Mouse (Mus musculus) midbrain, embryonic 16.5 days (tissue): ENCODE measurements around the gene Kazald1. TPM values are rescaled to one million over a fixed set of nuclear protein-coding genes. Genes with fewer than 3 reads are reported as not detected.
"Not testable (repeated sequence)": the region's sequence is repeated elsewhere in the genome, so short reads cannot be mapped to it uniquely, and the experiment has no call there.

Experiments used
- ATAC-seq: fragments of 200-750 bp; cut with Nextera tagmentation; 2 replicates; pipeline ENCODE4 v1.8.0; 2017; ENCODE audit warnings: moderate TSS enrichment
- H3K27ac ChIP-seq: fragments of 300-500 bp; sonication (generic); 2 replicates; pipeline ENCODE4 v1.5.1; 2014; ENCODE audit warnings: mild to moderate bottlenecking, low read length, mixed read lengths
- H3K27me3 ChIP-seq: fragments of 300-500 bp; sonication (generic); 2 replicates; pipeline ENCODE4 v1.6.1; 2014; ENCODE audit warnings: low read depth, low read length, mixed read lengths; ENCODE audit not compliant: control insufficient read depth, insufficient read depth
- H3K36me3 ChIP-seq: fragments of 300-500 bp; sonication (generic); 2 replicates; pipeline ENCODE4 v1.6.1; 2014; ENCODE audit warnings: mild to moderate bottlenecking, low read length, moderate library complexity, mixed read lengths; ENCODE audit not compliant: control insufficient read depth, insufficient read depth
- H3K4me1 ChIP-seq: fragments of 300-500 bp; sonication (generic); 2 replicates; pipeline ENCODE4 v1.6.1; 2014; ENCODE audit warnings: mild to moderate bottlenecking, low read length, mixed read lengths; ENCODE audit not compliant: control insufficient read depth, insufficient read depth
- H3K4me2 ChIP-seq: fragments of 300-500 bp; sonication (generic); 2 replicates; pipeline ENCODE4 v1.6.1; 2014; ENCODE audit warnings: mild to moderate bottlenecking, low read length, mixed read lengths
- H3K4me3 ChIP-seq: fragments of 300-500 bp; sonication (generic); 2 replicates; pipeline ENCODE4 v1.5.1; 2014; ENCODE audit warnings: low read depth, mild to moderate bottlenecking, low read length, moderate library complexity, mixed read lengths
- H3K9ac ChIP-seq: fragments of 300-500 bp; sonication (generic); 2 replicates; pipeline ENCODE4 v1.6.1; 2014; ENCODE audit warnings: low read depth, low read length, mixed read lengths
- H3K9me3 ChIP-seq: fragments of 300-500 bp; sonication (generic); replicated peaks from 2 replicates; pipeline ENCODE4 v1.6.1; 2014; ENCODE audit warnings: mild to moderate bottlenecking, low read length, mixed read lengths; ENCODE audit not compliant: control insufficient read depth, poor library complexity, severe bottlenecking
- WGBS: fragments of 180-500 bp; shearing (Covaris S2); extraction: QIAGEN DNeasy Blood & Tissue Kit; methylation state at CpG from one replicate; pipeline ENCODE4 v1.1.7; 2014; 5-methylcytosine and 5-hydroxymethylcytosine counted together
- polyA plus RNA-seq: library from polyadenylated mRNA; unstranded; fragments of >200 nt; fragmentation: Nextera tagmentation; extraction: Ambion mirVana; gene quantifications from 2 replicates; pipeline ENCODE4 v1.2.1, GENCODE M21; 2015

Gene Kazald1
- polyA plus RNA-seq, 1 experiment from 2014 or later = 1.9 TPM

- Histone ChIP-seq H3K27ac (no peak overlapping the region), H3K9ac (no peak overlapping the region), H3K4me3 (no peak overlapping the region), H3K27me3 (no peaks in the 10 kb centered on the region), H3K36me3 (0 out of 2 replicates have a peak, but pooled peaks cover 3% of the 10 kb centered on the region), H3K4me2 (no peak overlapping the region), H3K4me1 (0 out of 2 replicates have a peak, but pooled peaks cover 2% of the 10 kb centered on the region), H3K9me3 (no peaks in the 10 kb centered on the region)
- ATAC-seq = no peak
- 23% methylated on average over 4 of the region's 4 CpGs for WGBS
These were observed 43.3 kb upstream of the Kazald1 start for GRCm38 (mm10) chr19:45031780-45032179.

GRCm38 (mm10) chr19:45032570-45033332 lies 42.3 kb upstream of the Kazald1 start:
- H3K4me3 ChIP-seq = no peak overlapping the region
- no peaks in the 10 kb centered on the region for H3K9me3 ChIP-seq
- H3K9ac ChIP-seq = no peak overlapping the region
- ATAC-seq = no peak
- H3K27me3 ChIP-seq = no peaks in the 10 kb centered on the region
- H3K4me2 ChIP-seq = no peak overlapping the region
- H3K36me3 ChIP-seq = 0 out of 2 replicates have a peak, but pooled peaks cover 1% of the 10 kb centered on the region
- 0 out of 2 replicates have a peak, but pooled peaks cover 2% of the 10 kb centered on the region for H3K4me1 ChIP-seq
- 49% methylated on average over 17 of the region's 17 CpGs for WGBS
- no peak overlapping the region for H3K27ac ChIP-seq

GRCm38 (mm10) chr19:45036867-45037266 lies 38.2 kb upstream of the Kazald1 start:
- Histone ChIP-seq H3K9me3 (no peaks in the 10 kb centered on the region), H3K4me2 (no peak overlapping the region), H3K36me3 (no peaks in the 10 kb centered on the region), H3K4me1 (0 out of 2 replicates have a peak, but pooled peaks cover 2% of the 10 kb centered on the region), H3K4me3 (no peak overlapping the region), H3K27me3 (no peaks in the 10 kb centered on the region), H3K9ac (no peak overlapping the region), H3K27ac (no peak overlapping the region)
- WGBS = 29% methylated on average over 16 of the region's 16 CpGs
- no peak for ATAC-seq

GRCm38 (mm10) chr19:45038198-45038597 lies 36.8 kb upstream of the Kazald1 start:
- H3K4me2 ChIP-seq, ATAC-seq, H3K9me3 ChIP-seq, H3K4me1 ChIP-seq, H3K27me3 ChIP-seq, H3K9ac ChIP-seq, H3K36me3 ChIP-seq, H3K4me3 ChIP-seq, H3K27ac ChIP-seq: not testable (repeated sequence)
- WGBS = 93% methylated on average over 7 of the region's 7 CpGs

GRCm38 (mm10) chr19:45040214-45040613 lies 34.8 kb upstream of the Kazald1 start:
- no peaks in the 10 kb centered on the region for H3K4me1 ChIP-seq
- 59% methylated on average over 13 of the region's 13 CpGs for WGBS
- no peaks in the 10 kb centered on the region for H3K36me3 ChIP-seq
- no peaks in the 10 kb centered on the region for H3K9me3 ChIP-seq
- H3K9ac ChIP-seq = peak overlapping the region; percentile 38; the same call in 1 of the 2 replicates
- H3K4me3 ChIP-seq = no peak overlapping the region
- H3K4me2 ChIP-seq = no peak overlapping the region
- ATAC-seq = no peak
- H3K27me3 ChIP-seq = peaks cover 1% of the 10 kb centered on the region; the same call in 1 of the 2 replicates
- no peak overlapping the region for H3K27ac ChIP-seq

- H3K4me2 ChIP-seq = no peak overlapping the region
- H3K27me3 ChIP-seq = peaks cover 5% of the 10 kb centered on the region; the same call in 1 of the 2 replicates
- ATAC-seq = no peak
- no peaks in the 10 kb centered on the region for H3K9me3 ChIP-seq
- H3K27ac ChIP-seq = no peak overlapping the region
- H3K4me1 ChIP-seq = peaks cover 18% of the 10 kb centered on the region
- H3K9ac ChIP-seq = no peak overlapping the region
- 62% methylated on average over 11 of the region's 11 CpGs for WGBS
- H3K36me3 ChIP-seq = no peaks in the 10 kb centered on the region
- H3K4me3 ChIP-seq = no peak overlapping the region
These were observed 30.6 kb upstream of the Kazald1 start for GRCm38 (mm10) chr19:45044389-45044927.

GRCm38 (mm10) chr19:45045236-45045635 lies 29.8 kb upstream of the Kazald1 start:
- Histone ChIP-seq H3K27me3 (peaks cover 5% of the 10 kb centered on the region; the same call in 1 of the 2 replicates), H3K4me1 (peaks cover 25% of the 10 kb centered on the region), H3K9me3 (no peaks in the 10 kb centered on the region), H3K36me3 (no peaks in the 10 kb centered on the region), H3K4me3 (no peak overlapping the region), H3K27ac (no peak overlapping the region), H3K4me2 (peak overlapping the region; percentile 19; the same call in 1 of the 2 replicates), H3K9ac (no peak overlapping the region)
- ATAC-seq = no peak
- 55% methylated on average over 15 of the region's 15 CpGs for WGBS

GRCm38 (mm10) chr19:45045651-45046050 lies 29.4 kb upstream of the Kazald1 start, which contains the start of gene Pdzd7:
Gene Pdzd7, minus strand, starts transcription at chr19:45045717.
- Histone ChIP-seq H3K4me1 (peaks cover 25% of the 10 kb centered on the region), H3K27me3 (peaks cover 5% of the 10 kb centered on the region; the same call in 1 of the 2 replicates), H3K27ac (peak within 1 kb of the TSS; percentile 92), H3K4me3 (peak within 1 kb of the TSS; percentile 59), H3K9me3 (no peaks in the 10 kb centered on the region), H3K9ac (peak within 1 kb of the TSS; percentile 72), H3K36me3 (peaks cover 1% of the 10 kb centered on the region; the same call in 1 of the 2 replicates), H3K4me2 (peak within 1 kb of the TSS; percentile 85)
- WGBS = 75% methylated on average over 5 of the region's 5 CpGs
- no peak for ATAC-seq
